Mouse (Mus musculus) thymus, adult 2 months (tissue): ENCODE measurements around the gene Lrrc74b.

Experiments
- CTCF ChIP-seq: fragments of 200-500 bp; IDR thresholded peaks from 2 replicates; pipeline ENCODE4 v1.5.1; 2012; ENCODE audit warnings: mild to moderate bottlenecking, control low read depth, low read length, moderate library complexity, borderline replicate concordance; ENCODE audit not compliant: control insufficient read depth, poor library complexity, insufficient read depth; ENCODE audit errors: extremely low read depth
- POLR2A ChIP-seq: fragments of 200-500 bp; IDR thresholded peaks from 2 replicates; pipeline ENCODE4 v1.6.1; 2012; ENCODE audit warnings: mild to moderate bottlenecking, low read length, control low read depth, moderate library complexity; ENCODE audit not compliant: control insufficient read depth, poor library complexity, insufficient read depth; ENCODE audit errors: extremely low read depth

DNA sequence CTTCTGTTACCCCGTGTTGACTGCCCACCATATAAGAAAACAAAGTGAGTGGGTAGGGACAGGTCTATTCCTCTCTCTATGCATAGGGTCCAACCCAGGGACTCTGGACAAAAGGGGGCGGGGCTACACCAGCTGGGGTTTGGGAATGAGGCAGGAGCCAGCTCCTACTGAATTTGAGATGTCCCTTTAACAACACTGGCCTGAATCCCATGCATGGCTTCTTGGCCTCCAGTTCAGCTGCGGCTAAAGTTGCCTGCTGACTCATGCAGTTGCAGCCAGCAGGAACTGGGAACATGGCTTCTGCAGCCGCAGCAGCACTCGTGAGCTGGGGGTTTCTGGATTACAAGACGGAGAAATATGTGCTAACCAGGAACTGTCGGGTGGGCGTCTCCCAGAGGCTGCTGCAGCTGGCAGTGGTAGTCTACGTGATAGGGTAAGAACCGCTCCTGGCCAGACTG is 733 bp upstream of the Lrrc74b start, which contains the start of gene P2rx6:
- TF ChIP-seq POLR2A = no peak
- no peak for TF ChIP-seq CTCF
